Mouse (Mus musculus): ENCODE results near the gene Ptprh. TPM values are rescaled to one million over a fixed set of nuclear protein-coding genes. Genes with fewer than 3 reads are reported as not detected.

Ptprh gene
- polyA plus RNA-seq, 1 experiment from 2014 or later: not detected

GRCm38 (mm10) chr7:4504646-4505435 lies 99.0 kb downstream of the Ptprh start:
- Histone ChIP-seq H3K4me3 (ENCODE audit: low read depth, low read length) (no peak overlapping the region), H3K9me3 (ENCODE audit: control insufficient read depth, low read length) (no peaks in the 10 kb centered on the region), H3K27me3 (ENCODE audit: control insufficient read depth, insufficient read depth, low read length) (no peaks in the 10 kb centered on the region), H3K9ac (ENCODE audit: low read length) (no peak overlapping the region), H3K27ac (ENCODE audit: low read depth, low read length) (no peak overlapping the region), H3K4me1 (ENCODE audit: control insufficient read depth, insufficient read depth, low read length) (peaks cover 7% of the 10 kb centered on the region; the same call in 1 of the 2 replicates), H3K4me2 (ENCODE audit: low read depth) (no peak overlapping the region), H3K36me3 (ENCODE audit: control insufficient read depth, insufficient read depth, low read length) (no peaks in the 10 kb centered on the region)
- DNase-seq (ENCODE audit: low spot score) (no peak), ATAC-seq (ENCODE audit: insufficient read depth, low FRiP score, low TSS enrichment) (no peak)
- 58% methylated on average over 11 of the region's 11 CpGs for WGBS

- Histone ChIP-seq H3K9ac (ENCODE audit: low read length) (no peak overlapping the region), H3K27me3 (ENCODE audit: control insufficient read depth, insufficient read depth, low read length) (no peaks in the 10 kb centered on the region), H3K36me3 (ENCODE audit: control insufficient read depth, insufficient read depth, low read length) (no peaks in the 10 kb centered on the region), H3K4me3 (ENCODE audit: low read depth, low read length) (no peak overlapping the region), H3K27ac (ENCODE audit: low read depth, low read length) (no peak overlapping the region), H3K4me1 (ENCODE audit: control insufficient read depth, insufficient read depth, low read length) (peaks cover 17% of the 10 kb centered on the region), H3K4me2 (ENCODE audit: low read depth) (no peak overlapping the region), H3K9me3 (ENCODE audit: control insufficient read depth, low read length) (no peaks in the 10 kb centered on the region)
- ATAC-seq (ENCODE audit: insufficient read depth, low FRiP score, low TSS enrichment) (no peak), DNase-seq (ENCODE audit: low spot score) (no peak)
- 80% methylated on average over 5 of the region's 5 CpGs for WGBS
Observed at GRCm38 (mm10) chr7:4503858-4504257, 100.0 kb downstream of the Ptprh start.

GRCm38 (mm10) chr7:4503100-4503499 lies 100.7 kb downstream of the Ptprh start:
- H3K9me3 ChIP-seq (ENCODE audit: control insufficient read depth, low read length): no peaks in the 10 kb centered on the region
- no peak overlapping the region for H3K27ac ChIP-seq (ENCODE audit: low read depth, low read length)
- ATAC-seq (ENCODE audit: insufficient read depth, low FRiP score, low TSS enrichment) (no peak), DNase-seq (ENCODE audit: low spot score) (no peak)
- peaks cover 24% of the 10 kb centered on the region for H3K4me1 ChIP-seq (ENCODE audit: control insufficient read depth, insufficient read depth, low read length)
- no peaks in the 10 kb centered on the region for H3K27me3 ChIP-seq (ENCODE audit: control insufficient read depth, insufficient read depth, low read length)
- 86% methylated on average over 4 of the region's 4 CpGs for WGBS
- H3K9ac ChIP-seq (ENCODE audit: low read length): no peak overlapping the region
- H3K4me3 ChIP-seq (ENCODE audit: low read depth, low read length): no peak overlapping the region
- no peaks in the 10 kb centered on the region for H3K36me3 ChIP-seq (ENCODE audit: control insufficient read depth, insufficient read depth, low read length)
- H3K4me2 ChIP-seq (ENCODE audit: low read depth): no peak overlapping the region

GRCm38 (mm10) chr7:4502421-4503090 lies 101.3 kb downstream of the Ptprh start:
- Histone ChIP-seq H3K4me1 (ENCODE audit: control insufficient read depth, insufficient read depth, low read length) (peaks cover 28% of the 10 kb centered on the region), H3K27ac (ENCODE audit: low read depth, low read length) (no peak overlapping the region), H3K9me3 (ENCODE audit: control insufficient read depth, low read length) (no peaks in the 10 kb centered on the region), H3K9ac (ENCODE audit: low read length) (peak overlapping the region; percentile 92; the same call in 1 of the 2 replicates), H3K27me3 (ENCODE audit: control insufficient read depth, insufficient read depth, low read length) (no peaks in the 10 kb centered on the region), H3K4me3 (ENCODE audit: low read depth, low read length) (peak overlapping the region; percentile 94), H3K36me3 (ENCODE audit: control insufficient read depth, insufficient read depth, low read length) (no peaks in the 10 kb centered on the region), H3K4me2 (ENCODE audit: low read depth) (peak overlapping the region; percentile 65)
- WGBS: 13% methylated on average over 14 of the region's 14 CpGs
- no peak for ATAC-seq (ENCODE audit: insufficient read depth, low FRiP score, low TSS enrichment)
- DNase-seq (ENCODE audit: low spot score): peak; percentile 34

DNA sequence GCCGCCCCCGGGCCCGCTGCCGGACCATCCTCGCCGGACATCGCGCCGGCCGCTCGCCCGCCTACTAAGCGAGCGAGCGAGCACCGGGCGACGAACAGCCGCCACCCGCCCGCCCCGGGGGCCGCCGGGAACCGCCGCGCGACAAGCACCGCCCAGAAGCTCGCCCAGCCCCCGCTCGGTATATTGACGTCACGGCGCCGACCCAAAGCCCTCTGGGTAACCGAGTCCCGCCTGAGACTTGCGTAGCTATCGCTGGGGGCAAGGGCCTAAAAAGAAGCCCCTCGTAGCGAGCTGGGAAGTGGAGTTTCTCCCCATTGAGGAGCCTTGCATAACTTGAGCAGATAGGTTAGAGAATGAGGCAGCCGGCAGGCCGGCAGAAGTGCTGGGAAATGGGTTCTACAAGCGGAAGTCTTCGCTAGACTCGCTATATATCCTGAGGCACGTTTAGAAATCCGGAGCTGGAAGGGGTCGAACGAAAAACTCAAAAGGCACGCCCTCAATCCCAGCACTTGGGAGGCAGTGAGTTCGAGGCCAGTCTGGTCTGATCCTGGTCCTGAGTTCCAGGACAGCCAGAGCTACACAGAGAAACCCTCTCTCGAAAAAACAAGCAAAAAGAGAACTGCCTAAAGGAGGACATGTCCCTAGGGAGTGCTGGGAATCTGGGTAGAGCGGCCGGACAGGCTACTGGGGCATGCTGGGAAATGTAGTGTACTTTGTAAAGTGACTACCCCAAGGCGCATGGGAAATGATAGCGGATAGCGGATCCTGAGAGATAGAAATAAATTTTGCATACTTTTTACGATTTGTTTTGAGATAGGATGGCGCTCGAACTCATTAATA lies 102.1 kb downstream of the Ptprh start, which contains the start of gene Ppp1r12c:
Gene Ppp1r12c (minus strand): TSS at position 123 of the 840 bp plus-strand sequence.
- Histone ChIP-seq H3K27ac (ENCODE audit: low read depth, low read length) (peak within 1 kb of the TSS; percentile 79), H3K9ac (ENCODE audit: low read length) (peak within 1 kb of the TSS; percentile 92), H3K27me3 (ENCODE audit: control insufficient read depth, insufficient read depth, low read length) (no peaks in the 10 kb centered on the region), H3K4me3 (ENCODE audit: low read depth, low read length) (peak within 1 kb of the TSS; percentile 94), H3K4me2 (ENCODE audit: low read depth) (peak within 1 kb of the TSS; percentile 65), H3K36me3 (ENCODE audit: control insufficient read depth, insufficient read depth, low read length) (no peaks in the 10 kb centered on the region), H3K9me3 (ENCODE audit: control insufficient read depth, low read length) (no peaks in the 10 kb centered on the region), H3K4me1 (ENCODE audit: control insufficient read depth, insufficient read depth, low read length) (peaks cover 28% of the 10 kb centered on the region)
- WGBS: under 1% methylated on average over 60 of the region's 62 CpGs
- ATAC-seq (ENCODE audit: insufficient read depth, low FRiP score, low TSS enrichment) (peak; percentile 87), DNase-seq (ENCODE audit: low spot score) (peak; percentile 92)

DNA sequence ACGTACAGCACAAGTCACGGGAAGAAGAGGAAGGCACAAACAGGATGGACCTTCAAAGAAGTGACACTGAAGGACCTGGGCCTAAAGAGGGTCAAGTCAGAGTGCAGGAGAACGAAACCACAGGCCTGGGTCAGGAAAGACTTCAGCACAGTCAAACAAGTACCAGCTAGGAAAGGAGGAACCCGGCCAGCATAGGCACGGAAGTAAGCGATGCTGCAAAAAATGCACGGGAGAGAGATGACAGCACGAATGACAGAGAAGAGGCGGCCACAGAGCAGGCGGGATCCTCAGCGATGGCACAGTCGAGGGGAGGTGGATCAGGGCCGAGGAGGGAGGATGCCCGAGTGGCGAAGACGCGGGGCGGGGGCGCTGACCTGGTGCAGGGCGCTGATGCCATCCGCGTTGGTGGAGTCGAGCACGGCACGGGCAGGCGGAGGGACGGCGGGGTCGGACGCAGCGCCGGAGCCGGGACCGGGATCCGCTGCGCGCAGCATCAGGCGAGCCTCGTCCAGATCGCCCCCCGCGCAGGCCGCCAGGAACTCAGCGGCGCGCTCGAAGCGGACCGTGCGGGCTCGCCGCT lies 102.9 kb downstream of the Ptprh start:
- Histone ChIP-seq H3K27ac (ENCODE audit: low read depth, low read length) (peak overlapping the region; percentile 79), H3K27me3 (ENCODE audit: control insufficient read depth, insufficient read depth, low read length) (no peaks in the 10 kb centered on the region), H3K9me3 (ENCODE audit: control insufficient read depth, low read length) (no peaks in the 10 kb centered on the region), H3K4me3 (ENCODE audit: low read depth, low read length) (peak overlapping the region; percentile 94), H3K4me2 (ENCODE audit: low read depth) (peak overlapping the region; percentile 65), H3K36me3 (ENCODE audit: control insufficient read depth, insufficient read depth, low read length) (0 out of 2 replicates have a peak, but pooled peaks cover 3% of the 10 kb centered on the region), H3K4me1 (ENCODE audit: control insufficient read depth, insufficient read depth, low read length) (peaks cover 28% of the 10 kb centered on the region), H3K9ac (ENCODE audit: low read length) (peak overlapping the region; percentile 92)
- ATAC-seq (ENCODE audit: insufficient read depth, low FRiP score, low TSS enrichment) (peak; percentile 35), DNase-seq (ENCODE audit: low spot score) (peak; percentile 33)
- under 1% methylated on average over 37 of the region's 52 CpGs for WGBS

DNA sequence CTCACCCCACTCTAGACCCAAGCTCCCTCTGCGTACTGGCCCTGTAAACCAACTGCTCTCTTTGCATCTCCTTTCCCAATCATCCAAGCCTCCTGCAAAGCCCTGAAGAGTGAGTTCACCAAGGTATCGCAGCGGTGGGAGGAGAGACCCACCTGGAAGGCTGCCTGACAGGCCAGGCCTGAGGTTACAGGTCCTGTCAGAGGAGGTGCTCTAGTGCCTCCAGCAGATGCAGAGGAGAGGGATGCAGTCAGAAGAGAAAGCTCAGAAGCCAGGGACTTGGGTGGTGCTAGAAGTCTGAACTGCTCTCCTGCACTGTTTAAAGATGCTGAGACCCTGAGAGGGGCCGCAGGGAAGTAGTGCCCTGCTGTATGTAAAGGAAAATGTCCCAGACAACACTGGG lies 104.8 kb downstream of the Ptprh start:
- Histone ChIP-seq H3K27me3 (ENCODE audit: control insufficient read depth, insufficient read depth, low read length) (no peaks in the 10 kb centered on the region), H3K36me3 (ENCODE audit: control insufficient read depth, insufficient read depth, low read length) (0 out of 2 replicates have a peak, but pooled peaks cover 3% of the 10 kb centered on the region), H3K4me2 (ENCODE audit: low read depth) (peak overlapping the region; percentile 21), H3K9ac (ENCODE audit: low read length) (peak overlapping the region; percentile 8; the same call in 1 of the 2 replicates), H3K9me3 (ENCODE audit: control insufficient read depth, low read length) (no peaks in the 10 kb centered on the region), H3K4me1 (ENCODE audit: control insufficient read depth, insufficient read depth, low read length) (peaks cover 28% of the 10 kb centered on the region), H3K4me3 (ENCODE audit: low read depth, low read length) (no peak overlapping the region), H3K27ac (ENCODE audit: low read depth, low read length) (no peak overlapping the region)
- ATAC-seq (ENCODE audit: insufficient read depth, low FRiP score, low TSS enrichment) (no peak), DNase-seq (ENCODE audit: low spot score) (no peak)
- WGBS: 92% methylated on average over 4 of the region's 4 CpGs
